Mouse (Mus musculus): ENCODE data around the gene Lmf2. TPM values are rescaled to one million over a fixed set of nuclear protein-coding genes. Genes with fewer than 3 reads are reported as not detected.

The Lmf2 gene
- polyA plus RNA-seq (2015; fragmentation: Nextera tagmentation; extraction: Ambion mirVana), result 66.9 and 79.1 TPM in 2 replicates

GRCm38 (mm10) chr15:89355241-89356187 is at the start of gene Lmf2, which contains the start of gene Ncaph2:
TSS of gene Lmf2 (minus strand) at chr15:89355659.
TSS of gene Ncaph2 (plus strand) at chr15:89355719.
- ATAC-seq (ENCODE audit: insufficient read depth, low FRiP score), result peak; percentile 92
- WGBS, result under 1% methylated on average over 64 of the region's 64 CpGs
- Histone ChIP-seq H3K4me2 (ENCODE audit: low read depth, low read length) (peak within 1 kb of the TSS; percentile 96), H3K36me3 (ENCODE audit: control insufficient read depth, insufficient read depth, low read length) (peaks cover 17% of the 10 kb centered on the region), H3K27ac (ENCODE audit: low read length) (peak within 1 kb of the TSS; percentile 96), H3K9me3 (replicated peaks; ENCODE audit: control insufficient read depth, low read length) (no peaks in the 10 kb centered on the region), H3K4me3 (replicated peaks; ENCODE audit: low read length) (peak within 1 kb of the TSS; percentile 86), H3K27me3 (ENCODE audit: control insufficient read depth, insufficient read depth, low read length) (no peaks in the 10 kb centered on the region), H3K9ac (ENCODE audit: low read length) (peak within 1 kb of the TSS; percentile 86), H3K4me1 (ENCODE audit: control insufficient read depth, insufficient read depth, low read length) (peaks cover 13% of the 10 kb centered on the region)

GRCm38 (mm10) chr15:89404831-89405623 is 49.6 kb upstream of the Lmf2 start:
- Histone ChIP-seq H3K36me3 (ENCODE audit: control insufficient read depth, insufficient read depth, low read length) (no peaks in the 10 kb centered on the region), H3K27ac (ENCODE audit: low read length) (no peak overlapping the region), H3K4me2 (ENCODE audit: low read depth, low read length) (no peak overlapping the region), H3K4me3 (replicated peaks; ENCODE audit: low read length) (no peak overlapping the region), H3K27me3 (ENCODE audit: control insufficient read depth, insufficient read depth, low read length) (no peaks in the 10 kb centered on the region), H3K4me1 (ENCODE audit: control insufficient read depth, insufficient read depth, low read length) (no peaks in the 10 kb centered on the region), H3K9me3 (replicated peaks; ENCODE audit: control insufficient read depth, low read length) (peaks cover 4% of the 10 kb centered on the region), H3K9ac (ENCODE audit: low read length) (no peak overlapping the region)
- ATAC-seq (ENCODE audit: insufficient read depth, low FRiP score), result no peak
- 79% methylated on average over 10 of the region's 10 CpGs for WGBS

- Histone ChIP-seq H3K4me1 (ENCODE audit: control insufficient read depth, insufficient read depth, low read length) (no peaks in the 10 kb centered on the region), H3K27ac (ENCODE audit: low read length) (no peak overlapping the region), H3K4me2 (ENCODE audit: low read depth, low read length) (no peak overlapping the region), H3K4me3 (replicated peaks; ENCODE audit: low read length) (no peak overlapping the region), H3K27me3 (ENCODE audit: control insufficient read depth, insufficient read depth, low read length) (no peaks in the 10 kb centered on the region), H3K36me3 (ENCODE audit: control insufficient read depth, insufficient read depth, low read length) (no peaks in the 10 kb centered on the region), H3K9me3 (replicated peaks; ENCODE audit: control insufficient read depth, low read length) (peaks cover 4% of the 10 kb centered on the region), H3K9ac (ENCODE audit: low read length) (no peak overlapping the region)
- 95% methylated on average over 1 of the region's 1 CpGs for WGBS
- ATAC-seq (ENCODE audit: insufficient read depth, low FRiP score), result no peak
Measured at GRCm38 (mm10) chr15:89402471-89402870, 47.0 kb upstream of the Lmf2 start.

- Histone ChIP-seq H3K27ac (ENCODE audit: low read length) (no peak overlapping the region), H3K9me3 (replicated peaks; ENCODE audit: control insufficient read depth, low read length) (no peaks in the 10 kb centered on the region), H3K36me3 (ENCODE audit: control insufficient read depth, insufficient read depth, low read length) (no peaks in the 10 kb centered on the region), H3K27me3 (ENCODE audit: control insufficient read depth, insufficient read depth, low read length) (no peaks in the 10 kb centered on the region), H3K4me1 (ENCODE audit: control insufficient read depth, insufficient read depth, low read length) (no peaks in the 10 kb centered on the region), H3K4me3 (replicated peaks; ENCODE audit: low read length) (no peak overlapping the region), H3K9ac (ENCODE audit: low read length) (no peak overlapping the region), H3K4me2 (ENCODE audit: low read depth, low read length) (no peak overlapping the region)
- ATAC-seq (ENCODE audit: insufficient read depth, low FRiP score), result no peak
- 57% methylated on average over 1 of the region's 1 CpGs for WGBS
Measured at GRCm38 (mm10) chr15:89399716-89400115, 44.3 kb upstream of the Lmf2 start.

- Histone ChIP-seq H3K27me3 (ENCODE audit: control insufficient read depth, insufficient read depth, low read length) (no peaks in the 10 kb centered on the region), H3K9me3 (replicated peaks; ENCODE audit: control insufficient read depth, low read length) (no peaks in the 10 kb centered on the region), H3K4me3 (replicated peaks; ENCODE audit: low read length) (no peak overlapping the region), H3K9ac (ENCODE audit: low read length) (no peak overlapping the region), H3K36me3 (ENCODE audit: control insufficient read depth, insufficient read depth, low read length) (no peaks in the 10 kb centered on the region), H3K27ac (ENCODE audit: low read length) (no peak overlapping the region), H3K4me2 (ENCODE audit: low read depth, low read length) (no peak overlapping the region), H3K4me1 (ENCODE audit: control insufficient read depth, insufficient read depth, low read length) (no peaks in the 10 kb centered on the region)
- 72% methylated on average over 2 of the region's 2 CpGs for WGBS
- ATAC-seq (ENCODE audit: insufficient read depth, low FRiP score), result no peak
Measured at GRCm38 (mm10) chr15:89398146-89398545, 42.7 kb upstream of the Lmf2 start.

- Histone ChIP-seq H3K4me1 (ENCODE audit: control insufficient read depth, insufficient read depth, low read length) (no peaks in the 10 kb centered on the region), H3K9me3 (replicated peaks; ENCODE audit: control insufficient read depth, low read length) (no peaks in the 10 kb centered on the region), H3K4me2 (ENCODE audit: low read depth, low read length) (no peak overlapping the region), H3K27ac (ENCODE audit: low read length) (no peak overlapping the region), H3K4me3 (replicated peaks; ENCODE audit: low read length) (no peak overlapping the region), H3K27me3 (ENCODE audit: control insufficient read depth, insufficient read depth, low read length) (no peaks in the 10 kb centered on the region), H3K36me3 (ENCODE audit: control insufficient read depth, insufficient read depth, low read length) (no peaks in the 10 kb centered on the region), H3K9ac (ENCODE audit: low read length) (no peak overlapping the region)
- 80% methylated on average over 4 of the region's 4 CpGs for WGBS
- ATAC-seq (ENCODE audit: insufficient read depth, low FRiP score), result 0 out of 2 replicates have a peak, but pooled peaks have one; percentile 44
Measured at GRCm38 (mm10) chr15:89396883-89397282, 41.4 kb upstream of the Lmf2 start.

GRCm38 (mm10) chr15:89390081-89390480 is 34.6 kb upstream of the Lmf2 start:
- Histone ChIP-seq H3K9ac (ENCODE audit: low read length) (no peak overlapping the region), H3K27ac (ENCODE audit: low read length) (no peak overlapping the region), H3K36me3 (ENCODE audit: control insufficient read depth, insufficient read depth, low read length) (no peaks in the 10 kb centered on the region), H3K4me3 (replicated peaks; ENCODE audit: low read length) (no peak overlapping the region), H3K4me2 (ENCODE audit: low read depth, low read length) (no peak overlapping the region), H3K27me3 (ENCODE audit: control insufficient read depth, insufficient read depth, low read length) (no peaks in the 10 kb centered on the region), H3K4me1 (ENCODE audit: control insufficient read depth, insufficient read depth, low read length) (no peaks in the 10 kb centered on the region), H3K9me3 (replicated peaks; ENCODE audit: control insufficient read depth, low read length) (no peaks in the 10 kb centered on the region)
- WGBS, result 86% methylated on average over 10 of the region's 10 CpGs
- ATAC-seq (ENCODE audit: insufficient read depth, low FRiP score), result no peak

GRCm38 (mm10) chr15:89387127-89387526 is 31.7 kb upstream of the Lmf2 start:
- H3K36me3 ChIP-seq (ENCODE audit: control insufficient read depth, insufficient read depth, low read length), result no peaks in the 10 kb centered on the region
- no peak for ATAC-seq (ENCODE audit: insufficient read depth, low FRiP score)
- 34% methylated on average over 12 of the region's 12 CpGs for WGBS
- H3K27me3 ChIP-seq (ENCODE audit: control insufficient read depth, insufficient read depth, low read length), result no peaks in the 10 kb centered on the region
- H3K4me3 ChIP-seq (replicated peaks; ENCODE audit: low read length), result no peak overlapping the region
- no peaks in the 10 kb centered on the region for H3K4me1 ChIP-seq (ENCODE audit: control insufficient read depth, insufficient read depth, low read length)
- H3K4me2 ChIP-seq (ENCODE audit: low read depth, low read length), result no peak overlapping the region
- H3K27ac ChIP-seq (ENCODE audit: low read length), result no peak overlapping the region
- H3K9me3 ChIP-seq (replicated peaks; ENCODE audit: control insufficient read depth, low read length), result no peaks in the 10 kb centered on the region
- H3K9ac ChIP-seq (ENCODE audit: low read length), result no peak overlapping the region; the same call in 1 of the 2 replicates

GRCm38 (mm10) chr15:89384617-89385016 is 29.2 kb upstream of the Lmf2 start, which contains the start of gene Klhdc7b:
TSS of gene Klhdc7b (plus strand) at chr15:89384917.
- Histone ChIP-seq H3K9ac (ENCODE audit: low read length) (no peak within 1 kb of the TSS), H3K27me3 (ENCODE audit: control insufficient read depth, insufficient read depth, low read length) (peaks cover 6% of the 10 kb centered on the region), H3K27ac (ENCODE audit: low read length) (no peak within 1 kb of the TSS), H3K36me3 (ENCODE audit: control insufficient read depth, insufficient read depth, low read length) (no peaks in the 10 kb centered on the region), H3K4me2 (ENCODE audit: low read depth, low read length) (no peak within 1 kb of the TSS), H3K4me3 (replicated peaks; ENCODE audit: low read length) (no peak within 1 kb of the TSS), H3K4me1 (ENCODE audit: control insufficient read depth, insufficient read depth, low read length) (no peaks in the 10 kb centered on the region), H3K9me3 (replicated peaks; ENCODE audit: control insufficient read depth, low read length) (no peaks in the 10 kb centered on the region)
- 84% methylated on average over 7 of the region's 7 CpGs for WGBS
- ATAC-seq (ENCODE audit: insufficient read depth, low FRiP score), result no peak

All from stomach, embryonic 16.5 days (tissue).